Mouse (Mus musculus): ENCODE measurements around the gene Sdsl. TPM values are rescaled to one million over a fixed set of nuclear protein-coding genes. Genes with fewer than 3 reads are reported as not detected.

The Sdsl gene
- total and polyA plus RNA-seq, 2 experiments from 2014 or later = 4.6 to 8.1 TPM

GRCm38 (mm10) chr5:120512911-120513555 lies 40.4 kb upstream of the Sdsl start:
- Histone ChIP-seq H3K9ac (replicated peaks; ENCODE audit: low read length) (no peak overlapping the region), H3K9me3 (ENCODE audit: low read length) (no peaks in the 10 kb centered on the region), H3K36me3 (ENCODE audit: insufficient read depth, low read length) (no peaks in the 10 kb centered on the region), H3K4me3 (ENCODE audit: low read length) (no peak overlapping the region), H3K27me3 (ENCODE audit: insufficient read depth, low read length) (no peaks in the 10 kb centered on the region), H3K4me1 (ENCODE audit: insufficient read depth, low read length) (no peaks in the 10 kb centered on the region), H3K4me2 (ENCODE audit: low read depth, low read length) (no peak overlapping the region), H3K27ac (no peak overlapping the region)
- ATAC-seq = no peak
- no peak for DNase-seq (ENCODE audit: low spot score)
- TF ChIP-seq CTCF (IDR thresholded peaks at IDR 0.05; ENCODE audit: low read depth) = no peak
- 44% methylated on average over 15 of the region's 15 CpGs for WGBS

DNA sequence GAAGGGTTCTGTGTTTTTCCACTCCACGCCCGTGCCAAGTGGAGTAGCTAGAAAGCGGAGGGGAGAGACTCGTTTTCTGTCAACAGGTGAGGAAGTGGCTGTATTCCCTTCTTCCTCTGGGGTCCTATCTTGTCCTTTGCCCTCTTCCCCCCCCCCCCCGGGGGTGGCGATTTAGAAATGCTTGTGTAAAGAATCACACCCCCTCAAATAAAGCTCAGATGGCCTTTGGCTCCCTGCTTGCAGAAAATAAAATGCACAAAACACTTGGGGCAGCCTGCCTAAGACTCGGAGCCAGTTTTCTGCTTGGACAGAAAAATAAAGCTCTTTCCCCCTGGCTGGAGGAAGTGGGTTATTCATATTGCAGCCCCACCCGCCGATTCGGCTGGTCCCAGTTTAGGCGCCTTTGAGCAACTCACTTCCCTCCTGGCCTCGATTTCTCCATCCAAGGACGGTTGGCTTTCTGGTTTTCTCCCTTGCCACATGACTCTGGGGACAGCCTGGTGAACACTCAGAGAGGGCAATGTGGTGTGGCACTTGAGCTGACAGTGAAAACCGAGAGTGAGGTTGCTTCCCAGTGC lies 39.1 kb upstream of the Sdsl start:
- Histone ChIP-seq H3K9me3 (ENCODE audit: low read length) (no peaks in the 10 kb centered on the region), H3K36me3 (ENCODE audit: insufficient read depth, low read length) (no peaks in the 10 kb centered on the region), H3K27me3 (ENCODE audit: insufficient read depth, low read length) (no peaks in the 10 kb centered on the region), H3K27ac (no peak overlapping the region), H3K4me1 (ENCODE audit: insufficient read depth, low read length) (no peaks in the 10 kb centered on the region), H3K4me2 (ENCODE audit: low read depth, low read length) (peak overlapping the region; percentile 72), H3K9ac (replicated peaks; ENCODE audit: low read length) (no peak overlapping the region), H3K4me3 (ENCODE audit: low read length) (peak overlapping the region; percentile 42)
- ATAC-seq = no peak
- no peak for DNase-seq (ENCODE audit: low spot score)
- no peak for TF ChIP-seq CTCF (IDR thresholded peaks at IDR 0.05; ENCODE audit: low read depth)
- 35% methylated on average over 14 of the region's 14 CpGs for WGBS

- Histone ChIP-seq H3K36me3 (ENCODE audit: insufficient read depth, low read length) (no peaks in the 10 kb centered on the region), H3K4me1 (ENCODE audit: insufficient read depth, low read length) (no peaks in the 10 kb centered on the region), H3K9me3 (ENCODE audit: low read length) (no peaks in the 10 kb centered on the region), H3K4me2 (ENCODE audit: low read depth, low read length) (peak within 1 kb of the TSS; percentile 72), H3K9ac (replicated peaks; ENCODE audit: low read length) (no peak within 1 kb of the TSS; the same call in 1 of the 2 replicates), H3K27me3 (ENCODE audit: insufficient read depth, low read length) (no peaks in the 10 kb centered on the region), H3K4me3 (ENCODE audit: low read length) (peak within 1 kb of the TSS; percentile 42), H3K27ac (no peak within 1 kb of the TSS)
- TF ChIP-seq CTCF (IDR thresholded peaks at IDR 0.05; ENCODE audit: low read depth) = no peak
- WGBS = 2% methylated on average over 36 of the region's 36 CpGs
- DNase-seq (ENCODE audit: low spot score) = peak; percentile 88
- peak; percentile 90 for ATAC-seq
Observed at GRCm38 (mm10) chr5:120510982-120511642, 38.5 kb upstream of the Sdsl start, which contains the start of gene Slc8b1. Gene Slc8b1 (plus strand): TSS chr5:120511168.

DNA sequence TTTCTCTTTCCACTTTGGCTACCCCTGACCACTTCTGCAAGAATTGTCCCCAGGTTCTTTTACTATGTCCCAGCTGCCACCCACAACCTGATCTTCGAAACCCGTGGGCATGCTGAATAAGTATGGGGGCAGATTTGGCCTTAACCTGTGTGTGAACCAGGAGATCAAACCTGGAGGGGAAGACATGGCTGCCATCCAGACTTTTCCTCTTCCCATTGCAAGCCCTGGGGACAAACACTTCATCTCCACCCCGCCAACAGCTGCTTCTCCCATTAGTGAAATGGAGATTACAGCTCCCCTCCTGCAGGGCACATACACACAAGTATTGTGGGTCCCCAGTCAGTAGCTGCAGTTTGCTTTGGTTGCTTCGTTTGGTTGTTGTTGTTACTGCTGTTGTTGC lies 34.7 kb upstream of the Sdsl start:
- H3K36me3 ChIP-seq (ENCODE audit: insufficient read depth, low read length) = no peaks in the 10 kb centered on the region
- H3K4me3 ChIP-seq (ENCODE audit: low read length) = no peak overlapping the region
- 45% methylated on average over 4 of the region's 4 CpGs for WGBS
- H3K27me3 ChIP-seq (ENCODE audit: insufficient read depth, low read length) = no peaks in the 10 kb centered on the region
- H3K4me2 ChIP-seq (ENCODE audit: low read depth, low read length) = no peak overlapping the region
- no peak overlapping the region for H3K27ac ChIP-seq
- no peak for TF ChIP-seq CTCF (IDR thresholded peaks at IDR 0.05; ENCODE audit: low read depth)
- H3K9ac ChIP-seq (replicated peaks; ENCODE audit: low read length) = no peak overlapping the region
- H3K4me1 ChIP-seq (ENCODE audit: insufficient read depth, low read length) = 0 out of 2 replicates have a peak, but pooled peaks cover 3% of the 10 kb centered on the region
- DNase-seq (ENCODE audit: low spot score) (no peak), ATAC-seq (no peak)
- no peaks in the 10 kb centered on the region for H3K9me3 ChIP-seq (ENCODE audit: low read length)

DNA sequence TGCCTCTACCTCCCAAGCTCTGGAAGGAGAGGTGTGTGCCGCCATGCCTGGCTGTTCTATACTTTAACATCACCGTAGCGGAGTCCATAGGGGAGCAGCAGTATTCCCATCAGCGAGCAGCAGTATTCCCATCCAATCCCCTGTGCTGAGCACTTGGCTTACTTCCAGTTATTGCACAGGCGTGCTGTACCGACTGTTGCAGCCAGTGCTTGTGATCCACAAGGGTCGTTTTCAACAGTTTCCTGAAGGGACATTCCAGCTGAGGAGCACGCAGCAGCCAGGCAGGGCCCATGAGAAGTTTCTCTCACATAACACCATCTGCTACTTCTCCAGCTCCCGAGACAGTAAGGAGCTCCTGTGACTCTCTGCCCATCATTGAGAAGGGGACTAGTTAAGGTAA lies 33.9 kb upstream of the Sdsl start:
- H3K36me3 ChIP-seq (ENCODE audit: insufficient read depth, low read length) = no peaks in the 10 kb centered on the region
- 43% methylated on average over 9 of the region's 9 CpGs for WGBS
- no peak for TF ChIP-seq CTCF (IDR thresholded peaks at IDR 0.05; ENCODE audit: low read depth)
- H3K4me1 ChIP-seq (ENCODE audit: insufficient read depth, low read length) = peaks cover 6% of the 10 kb centered on the region; the same call in 1 of the 2 replicates
- no peaks in the 10 kb centered on the region for H3K27me3 ChIP-seq (ENCODE audit: insufficient read depth, low read length)
- no peak overlapping the region for H3K4me3 ChIP-seq (ENCODE audit: low read length)
- H3K9ac ChIP-seq (replicated peaks; ENCODE audit: low read length) = no peak overlapping the region
- H3K4me2 ChIP-seq (ENCODE audit: low read depth, low read length) = no peak overlapping the region
- no peak for ATAC-seq
- DNase-seq (ENCODE audit: low spot score) = peak; percentile 28
- no peak overlapping the region for H3K27ac ChIP-seq
- no peaks in the 10 kb centered on the region for H3K9me3 ChIP-seq (ENCODE audit: low read length)

- Histone ChIP-seq H3K9ac (replicated peaks; ENCODE audit: low read length) (no peak overlapping the region), H3K4me3 (ENCODE audit: low read length) (no peak overlapping the region), H3K9me3 (ENCODE audit: low read length) (no peaks in the 10 kb centered on the region), H3K27me3 (ENCODE audit: insufficient read depth, low read length) (no peaks in the 10 kb centered on the region), H3K4me1 (ENCODE audit: insufficient read depth, low read length) (peaks cover 6% of the 10 kb centered on the region; the same call in 1 of the 2 replicates), H3K27ac (no peak overlapping the region), H3K4me2 (ENCODE audit: low read depth, low read length) (no peak overlapping the region), H3K36me3 (ENCODE audit: insufficient read depth, low read length) (no peaks in the 10 kb centered on the region)
- no peak for TF ChIP-seq CTCF (IDR thresholded peaks at IDR 0.05; ENCODE audit: low read depth)
- DNase-seq (ENCODE audit: low spot score) = no peak
- WGBS = 64% methylated on average over 9 of the region's 9 CpGs
- ATAC-seq = no peak
Observed at GRCm38 (mm10) chr5:120505781-120506180, 33.2 kb upstream of the Sdsl start.
